Mouse (Mus musculus) gastrocnemius, adult 8-10 months (tissue): Measurements from ENCODE around the gene Pde4d. TPM values are rescaled to one million over a fixed set of nuclear protein-coding genes. Genes with fewer than 3 reads are reported as not detected.

ENCODE experiments used
- DNase-seq, 2 experiments: peaks; one replicate each; pipeline ENCODE4 v3.0.0; 2022; ENCODE audit warnings: low spot score in 2 of 2
- total RNA-seq, 4 experiments: library from RNA; stranded (reverse); gene quantifications; 2 replicates each; pipeline ENCODE4 v1.2.4; 2022

The Pde4d gene
- total RNA-seq, 4 experiments from 2014 or later = 257 to 339 (median 308) TPM

GRCm38 (mm10) chr13:109474344-109474743 lies 1024.6 kb downstream of the Pde4d start:
- DNase-seq = no peak

- DNase-seq = no peak
Measured at GRCm38 (mm10) chr13:109481446-109481845, 1031.7 kb downstream of the Pde4d start.

GRCm38 (mm10) chr13:109486166-109486565 lies 1036.4 kb downstream of the Pde4d start:
- DNase-seq = peak; percentile 15 to 20

GRCm38 (mm10) chr13:109487378-109487777 lies 1037.6 kb downstream of the Pde4d start:
- DNase-seq = no peak

GRCm38 (mm10) chr13:109490853-109491252 lies 1041.1 kb downstream of the Pde4d start:
- no peak for DNase-seq

GRCm38 (mm10) chr13:109491829-109492228 lies 1042.1 kb downstream of the Pde4d start:
- no peak for DNase-seq

GRCm38 (mm10) chr13:109500336-109500735 lies 1050.6 kb downstream of the Pde4d start:
- no peak for DNase-seq

- DNase-seq = no peak
Measured at GRCm38 (mm10) chr13:109502796-109503195, 1053.0 kb downstream of the Pde4d start.

- DNase-seq = no peak
Measured at GRCm38 (mm10) chr13:109506754-109507153, 1057.0 kb downstream of the Pde4d start.

GRCm38 (mm10) chr13:109508472-109508871 lies 1058.7 kb downstream of the Pde4d start:
- no peak for DNase-seq

- DNase-seq = no peak
Measured at GRCm38 (mm10) chr13:109518194-109518593, 1068.4 kb downstream of the Pde4d start.

- DNase-seq = no peak
Measured at GRCm38 (mm10) chr13:109519485-109519884, 1069.7 kb downstream of the Pde4d start.

- DNase-seq = no peak
Measured at GRCm38 (mm10) chr13:109519966-109520646, 1070.4 kb downstream of the Pde4d start.

GRCm38 (mm10) chr13:109533838-109534523 lies 1084.2 kb downstream of the Pde4d start:
- no peak for DNase-seq

GRCm38 (mm10) chr13:109534709-109535284 lies 1085.0 kb downstream of the Pde4d start:
- DNase-seq = no peak

GRCm38 (mm10) chr13:109536636-109537035 lies 1086.9 kb downstream of the Pde4d start:
- DNase-seq = no peak

- no peak for DNase-seq
Measured at GRCm38 (mm10) chr13:109539371-109539770, 1089.6 kb downstream of the Pde4d start.

GRCm38 (mm10) chr13:109544646-109545045 lies 1094.9 kb downstream of the Pde4d start:
- DNase-seq = no peak

GRCm38 (mm10) chr13:109546337-109546736 lies 1096.6 kb downstream of the Pde4d start:
- DNase-seq = no peak

GRCm38 (mm10) chr13:109547006-109547587 lies 1097.3 kb downstream of the Pde4d start:
- no peak for DNase-seq

- peak; percentile 54 to 59 for DNase-seq
Measured at GRCm38 (mm10) chr13:109547700-109548099, 1098.0 kb downstream of the Pde4d start.

- no peak for DNase-seq
Measured at GRCm38 (mm10) chr13:109548263-109548662, 1098.5 kb downstream of the Pde4d start.
